Mouse (Mus musculus) frontal cortex, adult (tissue): Measurements from ENCODE around the gene Tgfbr3l.
A peak's percentile ranks its signal among the peaks of the same experiment; 100 is the strongest.

Experiments used
- ATAC-seq: cut with Nextera tagmentation; 2 replicates; pipeline ENCODE4 v1.9.2; 2017; ENCODE audit warnings: mild to moderate bottlenecking, moderate library complexity, mixed read lengths; ENCODE audit not compliant: low TSS enrichment

Tgfbr3l gene

GRCm38 (mm10) chr8:4247951-4248540 is at the start of gene Tgfbr3l:
Gene Tgfbr3l, plus strand, starts transcription at chr8:4248214.
- no peak for ATAC-seq

- ATAC-seq = no peak
These were observed 46.7 kb upstream of the Tgfbr3l start for GRCm38 (mm10) chr8:4201321-4201720.

- ATAC-seq = no peak
These were observed 42.5 kb upstream of the Tgfbr3l start for GRCm38 (mm10) chr8:4205246-4206123.

GRCm38 (mm10) chr8:4206182-4207015 is 41.6 kb upstream of the Tgfbr3l start:
- ATAC-seq = peak; percentile 30

- no peak for ATAC-seq
These were observed 41.0 kb upstream of the Tgfbr3l start for GRCm38 (mm10) chr8:4207016-4207350.

GRCm38 (mm10) chr8:4211097-4211496 is 36.9 kb upstream of the Tgfbr3l start:
- ATAC-seq = no peak

- no peak for ATAC-seq
These were observed 35.2 kb upstream of the Tgfbr3l start for GRCm38 (mm10) chr8:4212809-4213209.

GRCm38 (mm10) chr8:4213210-4214005 is 34.6 kb upstream of the Tgfbr3l start:
- ATAC-seq = no peak

GRCm38 (mm10) chr8:4214006-4214980 is 33.7 kb upstream of the Tgfbr3l start:
- ATAC-seq = no peak

GRCm38 (mm10) chr8:4216296-4216695 is 31.7 kb upstream of the Tgfbr3l start:
- peak; percentile 32 for ATAC-seq

GRCm38 (mm10) chr8:4216791-4217621 is 31.0 kb upstream of the Tgfbr3l start, which contains the start of gene Prr36:
Gene Prr36, minus strand, starts transcription at chr8:4217459.
- peak; percentile 58 for ATAC-seq

GRCm38 (mm10) chr8:4219617-4220016 is 28.4 kb upstream of the Tgfbr3l start:
- no peak for ATAC-seq

GRCm38 (mm10) chr8:4222059-4222458 is 26.0 kb upstream of the Tgfbr3l start:
- no peak for ATAC-seq

GRCm38 (mm10) chr8:4226323-4226722 is 21.7 kb upstream of the Tgfbr3l start:
- ATAC-seq = no peak

GRCm38 (mm10) chr8:4226739-4227347 is 21.2 kb upstream of the Tgfbr3l start, which contains the start of gene Lrrc8e:
Gene Lrrc8e, plus strand, starts transcription at chr8:4226827.
- ATAC-seq = no peak; the same call in 1 of the 2 replicates

GRCm38 (mm10) chr8:4227919-4228318 is 20.1 kb upstream of the Tgfbr3l start:
- ATAC-seq = no peak

GRCm38 (mm10) chr8:4229784-4230183 is 18.2 kb upstream of the Tgfbr3l start:
- ATAC-seq = no peak

- ATAC-seq = no peak
These were observed 17.2 kb upstream of the Tgfbr3l start for GRCm38 (mm10) chr8:4230612-4231351.
